Mouse (Mus musculus): ENCODE results near the gene Tssc4.

DNA sequence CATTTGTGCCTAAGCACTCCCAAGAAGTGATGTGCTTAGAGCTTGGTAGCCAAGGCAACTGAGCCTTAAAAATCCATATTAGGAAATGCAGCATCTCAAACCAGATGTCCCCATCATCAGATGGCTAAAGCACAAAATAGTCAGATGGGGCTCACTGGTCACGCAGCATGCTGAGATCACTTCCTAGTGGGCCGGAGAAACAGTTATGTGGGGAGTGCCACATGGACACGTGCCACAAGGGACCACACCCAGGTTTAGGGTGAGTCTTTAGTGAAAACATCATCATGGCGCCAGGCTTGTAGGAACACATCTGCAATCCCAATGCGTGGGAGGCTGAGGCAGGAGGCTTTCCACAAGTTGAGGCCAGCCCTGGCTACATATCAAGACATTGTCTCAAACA, 47.5 kb downstream of the Tssc4 start:
- no peak for TF ChIP-seq CTCF (IDR thresholded peaks at IDR 0.05; ENCODE audit: low read depth)
- no peak for TF ChIP-seq EP300 (IDR thresholded peaks at IDR 0.05; ENCODE audit: low read depth)
